Mouse (Mus musculus) liver, embryonic 14.5 days (tissue): ENCODE data around the gene Rnf180. TPM values are rescaled to one million over a fixed set of nuclear protein-coding genes. Genes with fewer than 3 reads are reported as not detected.

Experiments used
- ATAC-seq: fragments of 200-750 bp; cut with Nextera tagmentation; 2 replicates; pipeline ENCODE4 v1.8.0; 2017; ENCODE audit warnings: moderate number of reproducible peaks, mild to moderate bottlenecking, moderate library complexity; ENCODE audit not compliant: insufficient read depth
- DNase-seq, 3 experiments: peaks; one replicate each; pipeline ENCODE4 v3.0.0-alpha.2; 2012 to 2013; ENCODE audit warnings: low read depth in 3 of 3, low spot score in 3 of 3
- H3K27ac ChIP-seq: fragments of 300-500 bp; sonication (generic); 2 replicates; pipeline ENCODE4 v1.5.1; 2014; ENCODE audit warnings: moderate library complexity, mild to moderate bottlenecking, control low read depth, inconsistent platforms
- H3K27me3 ChIP-seq: fragments of 300-500 bp; sonication (generic); 2 replicates; pipeline ENCODE4 v1.6.1; 2014; ENCODE audit warnings: mild to moderate bottlenecking, low read length, moderate library complexity; ENCODE audit not compliant: control insufficient read depth, insufficient read depth
- H3K36me3 ChIP-seq: fragments of 300-500 bp; sonication (generic); replicated peaks from 2 replicates; pipeline ENCODE4 v1.6.1; 2014; ENCODE audit warnings: low read depth; ENCODE audit not compliant: control insufficient read depth, insufficient read depth
- H3K4me1 ChIP-seq, 2 experiments: fragments of 200-500 bp in 1 of 2; fragments of 300-500 bp in 1 of 2; sonication (generic) in 1 of 2; replicated peaks; 2 replicates each; pipeline ENCODE4 v1.6.1; 2012 to 2014; ENCODE audit warnings: antibody characterized with exemption in 1 of 2, inconsistent platforms in 1 of 2, low read length in 1 of 2; ENCODE audit not compliant: control insufficient read depth in 2 of 2, insufficient read depth in 2 of 2
- H3K4me2 ChIP-seq: fragments of 300-500 bp; sonication (generic); 2 replicates; pipeline ENCODE4 v1.6.1; 2014; ENCODE audit warnings: low read depth, mild to moderate bottlenecking, control low read depth, moderate library complexity
- H3K4me3 ChIP-seq, 2 experiments: fragments of 200-500 bp in 1 of 2; fragments of 300-500 bp in 1 of 2; sonication (generic) in 1 of 2; 2 replicates each; pipeline ENCODE4 v1.5.1; 2012 to 2014; ENCODE audit warnings: low read depth in 2 of 2, low read length in 2 of 2, mild to moderate bottlenecking in 2 of 2, control low read depth in 1 of 2, inconsistent platforms in 1 of 2, moderate library complexity in 1 of 2; ENCODE audit not compliant: insufficient read depth in 1 of 2
- H3K9ac ChIP-seq: fragments of 300-500 bp; sonication (generic); replicated peaks from 2 replicates; pipeline ENCODE4 v1.6.1; 2014; ENCODE audit warnings: mild to moderate bottlenecking, control low read depth, moderate library complexity
- H3K9me3 ChIP-seq: fragments of 300-500 bp; sonication (generic); 2 replicates; pipeline ENCODE4 v1.6.1; 2016; ENCODE audit warnings: low read length, mixed read lengths; ENCODE audit not compliant: control insufficient read depth
- CTCF ChIP-seq: IDR thresholded peaks from 2 replicates; pipeline ENCODE4 v1.5.1; 2016; ENCODE audit warnings: antibody characterized with exemption, low read depth, control low read depth
- EP300 ChIP-seq: IDR thresholded peaks from 2 replicates; pipeline ENCODE4 v1.6.1; 2016; ENCODE audit warnings: antibody characterized with exemption, low read depth
- WGBS: fragments of 180-500 bp; shearing (Covaris S2); extraction: QIAGEN DNeasy Blood & Tissue Kit; methylation state at CpG from one replicate; pipeline ENCODE4 v1.1.7; 2014; ENCODE audit not compliant: insufficient replicate concordance; 5-methylcytosine and 5-hydroxymethylcytosine counted together
- polyA plus RNA-seq, 2 experiments: library from polyadenylated mRNA; depleted of rRNA in 1 of 2; stranded (reverse) in 1 of 2; unstranded in 1 of 2; fragments of >200 nt; fragmentation: Nextera tagmentation in 1 of 2; extraction: Ambion mirVana in 1 of 2; gene quantifications; 2 replicates each; pipeline versions ENCODE4 v1.2.1 to v1.2.3; 2012 to 2014

Rnf180 gene
- polyA plus RNA-seq, 2 experiments: 0.35 to 0.39 TPM

- DNase-seq: no peak
- no peak for ATAC-seq
- Histone ChIP-seq H3K4me1 (no peaks in the 10 kb centered on the region), H3K36me3 (no peaks in the 10 kb centered on the region), H3K9me3 (no peaks in the 10 kb centered on the region), H3K4me2 (no peak overlapping the region), H3K27ac (no peak overlapping the region), H3K9ac (no peak overlapping the region), H3K27me3 (no peaks in the 10 kb centered on the region), H3K4me3 (no peak overlapping the region)
- WGBS: 72% methylated on average over 3 of the region's 3 CpGs
- TF ChIP-seq EP300 (no peak), CTCF (no peak)
Observed at GRCm38 (mm10) chr13:105203851-105204250, 90.8 kb downstream of the Rnf180 start.

DNA sequence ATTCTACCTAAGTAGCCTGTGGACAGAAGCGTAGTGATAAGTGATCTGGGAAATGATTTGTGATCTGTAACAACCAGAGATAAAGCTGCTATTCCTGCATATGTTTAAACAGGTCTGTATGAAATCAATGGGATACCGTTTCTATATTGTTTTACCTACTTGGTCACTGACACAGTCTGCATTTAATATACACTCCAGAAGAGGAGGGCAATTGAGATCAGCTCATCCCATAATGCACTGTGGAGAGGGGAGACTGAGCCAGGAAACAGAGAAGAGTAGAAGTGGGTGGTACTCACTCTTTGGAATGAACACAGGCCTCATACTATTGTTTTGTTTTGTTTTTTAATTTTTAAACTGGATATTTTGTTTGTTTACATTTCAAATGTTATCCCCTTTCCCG is 96.0 kb downstream of the Rnf180 start:
- H3K4me2 ChIP-seq: no peak overlapping the region
- H3K4me3 ChIP-seq: no peak overlapping the region
- H3K27ac ChIP-seq: no peak overlapping the region
- no peak for ATAC-seq
- no peaks in the 10 kb centered on the region for H3K9me3 ChIP-seq
- H3K4me1 ChIP-seq: no peaks in the 10 kb centered on the region
- DNase-seq: no peak
- H3K27me3 ChIP-seq: no peaks in the 10 kb centered on the region
- H3K9ac ChIP-seq: no peak overlapping the region
- no peaks in the 10 kb centered on the region for H3K36me3 ChIP-seq
- TF ChIP-seq CTCF: no peak
- TF ChIP-seq EP300: no peak
- 50% methylated on average over 3 of the region's 3 CpGs for WGBS

DNA sequence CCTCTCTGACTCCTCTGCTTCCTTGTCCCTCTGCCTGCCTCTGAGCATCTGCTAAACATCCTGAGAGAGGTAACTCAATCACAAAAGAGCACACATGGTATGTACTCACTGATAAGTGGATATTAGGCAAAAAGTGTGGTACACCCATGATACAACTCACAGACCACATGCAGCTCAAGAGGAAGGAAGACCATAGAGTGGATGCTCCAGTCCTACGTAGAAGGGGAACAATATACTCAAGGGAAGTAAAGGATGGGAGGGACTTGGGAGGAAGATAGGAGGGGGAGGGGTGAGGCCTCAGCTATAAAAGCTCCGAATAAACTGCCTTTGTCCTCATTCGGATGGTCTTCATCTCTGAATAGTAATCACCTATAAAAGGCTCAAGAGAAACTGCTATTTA is 96.6 kb downstream of the Rnf180 start:
- H3K27me3 ChIP-seq: no peaks in the 10 kb centered on the region

DNA sequence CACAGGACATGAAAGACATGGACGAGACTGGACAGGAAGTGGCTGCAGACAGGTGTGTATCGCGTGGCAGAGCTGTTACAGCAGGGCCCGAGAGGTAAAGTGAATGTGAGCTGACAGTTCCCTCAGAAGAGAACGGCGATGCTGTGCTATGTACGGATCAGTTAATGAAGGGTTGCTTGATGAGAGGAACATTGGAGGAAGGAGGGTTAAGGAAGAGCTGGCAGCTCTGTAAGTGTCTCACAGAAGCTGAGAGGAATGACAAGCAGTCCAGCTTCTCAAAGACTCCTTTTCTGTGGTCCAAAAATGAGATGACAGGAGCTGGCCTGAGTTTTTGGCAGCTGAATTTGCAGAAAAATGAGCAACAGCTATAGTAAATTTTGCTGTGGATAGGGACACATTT is 101.0 kb downstream of the Rnf180 start:
- Histone ChIP-seq H3K9me3 (no peaks in the 10 kb centered on the region), H3K4me3 (no peak overlapping the region), H3K4me2 (no peak overlapping the region), H3K27me3 (no peaks in the 10 kb centered on the region), H3K36me3 (no peaks in the 10 kb centered on the region), H3K9ac (no peak overlapping the region), H3K27ac (no peak overlapping the region), H3K4me1 (no peaks in the 10 kb centered on the region)
- ATAC-seq (no peak), DNase-seq (no peak)
- TF ChIP-seq CTCF (no peak), EP300 (no peak)
- 60% methylated on average over 7 of the region's 7 CpGs for WGBS

More for the DNA sequence above, 96.6 kb downstream of the Rnf180 start:
- Histone ChIP-seq H3K9me3 (no peaks in the 10 kb centered on the region), H3K4me3 (no peak overlapping the region), H3K36me3 (no peaks in the 10 kb centered on the region), H3K9ac (no peak overlapping the region), H3K27ac (no peak overlapping the region), H3K4me2 (no peak overlapping the region), H3K4me1 (no peaks in the 10 kb centered on the region)
- ATAC-seq (no peak), DNase-seq (no peak)
- TF ChIP-seq CTCF: no peak
- no peak for TF ChIP-seq EP300
- WGBS: 18% methylated on average over 3 of the region's 3 CpGs

DNA sequence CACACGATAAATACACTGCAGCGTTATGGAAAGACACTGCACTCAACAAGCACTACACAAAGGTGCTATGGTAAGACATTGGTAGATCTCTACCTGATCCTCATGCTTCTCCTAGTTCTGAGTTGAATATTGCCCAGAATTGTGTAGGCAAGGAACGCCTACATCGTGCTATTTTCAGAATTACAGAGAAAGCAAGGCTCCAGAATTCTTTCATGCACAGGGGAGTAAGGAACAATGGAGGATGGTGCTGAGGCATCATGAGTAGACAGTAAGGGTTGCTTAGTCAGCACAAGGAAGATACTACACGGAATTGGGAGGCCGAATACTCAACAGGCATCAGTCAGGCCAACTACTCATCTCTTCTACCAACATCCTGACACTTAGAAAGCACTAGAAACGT is 105.9 kb downstream of the Rnf180 start:
- Histone ChIP-seq H3K27me3 (no peaks in the 10 kb centered on the region), H3K36me3 (no peaks in the 10 kb centered on the region), H3K4me2 (no peak overlapping the region), H3K4me1 (no peaks in the 10 kb centered on the region), H3K9ac (no peak overlapping the region), H3K9me3 (no peaks in the 10 kb centered on the region), H3K4me3 (no peak overlapping the region), H3K27ac (no peak overlapping the region)
- DNase-seq: no peak
- ATAC-seq: no peak
- WGBS: 66% methylated on average over 7 of the region's 7 CpGs
- TF ChIP-seq EP300 (no peak), CTCF (no peak)
